21 mouse cellular contexts compared by ENCODE assay signal in genomic region chr17:79598151-79598550, GRCm38 (mm10). TPM values are rescaled to one million over a fixed set of nuclear protein-coding genes. Genes with fewer than 3 reads are reported as not detected.
DNase-seq lines count a peak whose midpoint lies in the region; ATAC-seq lines count a peak whose summit lies in the region.
"Had no signal": no experiment of that assay in that cellular context is flagged by ENCODE, and none has a peak within 500 bp of the region (broad histone marks: within the 10 kb centered on the region; RNA-seq: fewer than 3 reads in every experiment).

No protein-coding gene starts in this region.

- DNase-seq in kidney, postnatal 25 days = no peak
- peak; percentile 62 for DNase-seq in 3T3-L1 (ENCODE audit: low read depth, low spot score)
- DNase-seq in layer of hippocampus, postnatal 25 days (ENCODE audit: extremely low spot score in 1 of 2, low spot score in 1 of 2) = no peak
- no peak for DNase-seq in layer of hippocampus, postnatal 10 days (ENCODE audit: low spot score in 2 of 2)
- DNase-seq: cerebellum, adult 2 months; heart, postnatal 4 days; kidney, adult 8-10 months; left cerebral cortex, postnatal 4 days; lung, postnatal 14 days; spleen, adult 18-20 months; thymus, postnatal 25 days had no signal

- WGBS in kidney, embryonic 15.5 days = 28% methylated on average over 2 of the region's 2 CpGs
- 3% methylated on average over 2 of the region's 2 CpGs for WGBS in liver, embryonic 16.5 days (ENCODE audit: insufficient replicate concordance)

- peaks cover 14% of the 10 kb centered on the region for H3K4me1 ChIP-seq in kidney, embryonic 15.5 days
- no peaks in the 10 kb centered on the region; the same call in 1 of the 2 replicates for H3K4me1 ChIP-seq in liver, embryonic 16.5 days (ENCODE audit: control insufficient read depth, low read depth, low read length)
- H3K4me1 ChIP-seq: stomach, embryonic 15.5 days had no signal

- H3K27me3 ChIP-seq in kidney, embryonic 15.5 days = no peaks in the 10 kb centered on the region
- no peaks in the 10 kb centered on the region for H3K27me3 ChIP-seq in liver, embryonic 16.5 days (ENCODE audit: control insufficient read depth, insufficient read depth, low read depth, low read length)
- H3K27me3 ChIP-seq: heart, embryonic 13.5 days; neural tube, embryonic 12.5 days; stomach, embryonic 15.5 days had no signal

- no peak overlapping the region for H3K9ac ChIP-seq in kidney, embryonic 15.5 days
- no peak overlapping the region for H3K9ac ChIP-seq in liver, embryonic 16.5 days (ENCODE audit: low read depth, low read length)
- H3K9ac ChIP-seq: heart, embryonic 13.5 days; neural tube, embryonic 12.5 days; stomach, embryonic 15.5 days had no signal

- no peak overlapping the region for H3K4me3 ChIP-seq in kidney, embryonic 15.5 days (replicated peaks)
- no peak overlapping the region for H3K4me3 ChIP-seq in liver, embryonic 16.5 days (ENCODE audit: low read depth, low read length)
- H3K4me3 ChIP-seq: erythroblast, embryonic 14.5 days; heart, embryonic 13.5 days; neural tube, embryonic 12.5 days; stomach, embryonic 15.5 days had no signal

- no peak overlapping the region for H3K4me2 ChIP-seq in kidney, embryonic 15.5 days
- H3K4me2 ChIP-seq in liver, embryonic 16.5 days (ENCODE audit: low read depth, low read length) = no peak overlapping the region
- H3K4me2 ChIP-seq: heart, embryonic 13.5 days; midbrain, embryonic 11.5 days; neural tube, embryonic 12.5 days; stomach, embryonic 15.5 days had no signal

- ATAC-seq in kidney, embryonic 15.5 days (replicated peaks; ENCODE audit: low FRiP score) = peak; percentile 62; the same call in 1 of the 2 replicates
- ATAC-seq in granulocyte monocyte progenitor cell, adult 5-6 weeks (replicated peaks; ENCODE audit: poor library complexity, severe bottlenecking) = peak; percentile 40; the same call in 1 of the 2 replicates
- peak; percentile 39; the same call in 1 of the 2 replicates for ATAC-seq in liver, embryonic 16.5 days (ENCODE audit: low read depth)
- ATAC-seq: forebrain, embryonic 14.5 days; hindbrain, postnatal 0 days had no signal

- H3K9me3 ChIP-seq in kidney, embryonic 15.5 days (replicated peaks) = no peaks in the 10 kb centered on the region
- H3K9me3 ChIP-seq in liver, embryonic 16.5 days (replicated peaks; ENCODE audit: control insufficient read depth, low read length) = no peaks in the 10 kb centered on the region
- H3K9me3 ChIP-seq: heart, embryonic 13.5 days; neural tube, embryonic 12.5 days; stomach, embryonic 15.5 days had no signal

- H3K27ac ChIP-seq in kidney, embryonic 15.5 days = 0 out of 2 replicates have a peak overlapping the region, but pooled peaks have one; percentile 41
- 0 out of 2 replicates have a peak overlapping the region, but pooled peaks have one; percentile 19 for H3K27ac ChIP-seq in liver, embryonic 16.5 days (ENCODE audit: low read length)
- H3K27ac ChIP-seq: heart, embryonic 13.5 days; hindbrain, postnatal 0 days; neural tube, embryonic 12.5 days; stomach, embryonic 15.5 days had no signal

- H3K36me3 ChIP-seq in kidney, embryonic 15.5 days = no peaks in the 10 kb centered on the region
- no peaks in the 10 kb centered on the region for H3K36me3 ChIP-seq in liver, embryonic 16.5 days (ENCODE audit: control insufficient read depth, insufficient read depth)
- H3K36me3 ChIP-seq: heart, embryonic 13.5 days; neural tube, embryonic 12.5 days; stomach, embryonic 15.5 days had no signal

RNA-seq across cellular contexts. Expression of gene Rmdn2, which starts 13.5 kb away (rescaled TPM):
- 13.3 and 15.5 TPM in 2 replicates for polyA plus RNA-seq in kidney, embryonic 15.5 days (2015; fragmentation: Nextera tagmentation; extraction: Ambion mirVana)
- total RNA-seq in granulocyte monocyte progenitor cell, adult 5-6 weeks (2014; fragmentation: Nextera tagmentation) = 0.95 and 15.0 TPM in 2 replicates
- 4.2 and 13.3 TPM in 2 replicates for total RNA-seq in granulocyte monocyte progenitor cell, adult 5-6 weeks (2017)
- 4.4 and 4.9 TPM in 2 replicates for polyA plus RNA-seq in liver, embryonic 16.5 days (2015; fragmentation: Nextera tagmentation; extraction: Ambion mirVana)
- 10 to 100 TPM in 1 of 2 experiments, 1 to 10 TPM in 1; 9.1 to 10.5 TPM for total RNA-seq in layer of hippocampus, postnatal 25 days (2021)
- total RNA-seq in layer of hippocampus, postnatal 10 days (2021) = 10 to 100 TPM; 10.6 to 12.8 TPM
